ENCODE assay signal across 25 mouse cellular contexts in the genomic region with DNA sequence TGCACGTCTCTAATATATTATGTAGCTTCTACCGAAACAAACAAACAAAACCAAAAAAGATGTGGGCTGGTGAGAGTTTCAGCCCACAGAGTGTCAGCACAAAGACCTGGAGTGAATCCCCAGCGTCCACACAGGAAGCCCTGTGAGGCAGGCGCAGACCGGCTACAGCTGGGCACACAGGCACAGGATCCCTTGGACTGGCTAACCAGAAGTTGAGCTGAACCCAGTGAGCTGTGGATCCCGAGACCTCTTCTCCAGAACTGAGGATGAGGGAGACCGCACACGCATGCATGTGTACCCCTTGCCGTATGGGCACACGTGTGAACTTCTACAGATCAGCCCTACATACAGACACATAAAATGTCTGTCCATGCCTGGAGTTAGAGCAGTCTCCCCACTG.
DNase-seq lines count a peak whose midpoint lies in the region; ATAC-seq and TF ChIP-seq lines count a peak whose summit lies in the region.
"Had no signal": no experiment of that assay in that cellular context is flagged by ENCODE, and none has a peak within 500 bp of the region (broad histone marks: within the 10 kb centered on the region; RNA-seq: fewer than 3 reads in every experiment).

No protein-coding gene starts in this region.

- DNase-seq in layer of hippocampus, adult 2 months (ENCODE audit: low spot score in 2 of 2): no peak
- DNase-seq in layer of hippocampus, postnatal 14 days (ENCODE audit: low spot score in 2 of 2): no peak
- no peak for DNase-seq in lung, embryonic 14.5 days
- DNase-seq in lung, postnatal 10 days: no peak
- DNase-seq: adrenal gland, postnatal 10 days; adrenal gland, postnatal 36 days; B cell, adult 2 months; cerebellum, adult 18-20 months; cerebellum, adult 9-10 months; cerebellum, postnatal 14 days; gastrocnemius, postnatal 25 days; heart, adult 2 months; heart, postnatal 14 days had no signal

- no peaks in the 10 kb centered on the region for H3K27me3 ChIP-seq in forebrain, embryonic 15.5 days
- no peaks in the 10 kb centered on the region for H3K27me3 ChIP-seq in forebrain, embryonic 12.5 days
- no peaks in the 10 kb centered on the region for H3K27me3 ChIP-seq in lung, embryonic 14.5 days (ENCODE audit: insufficient read depth, low read length)
- no peaks in the 10 kb centered on the region for H3K27me3 ChIP-seq in embryonic facial prominence, embryonic 15.5 days
- H3K27me3 ChIP-seq: CH12.LX; embryonic facial prominence, embryonic 12.5 days; heart, embryonic 13.5 days; hindbrain, embryonic 12.5 days; hindbrain, embryonic 15.5 days; intestine, embryonic 15.5 days; Patski had no signal

- H3K4me2 ChIP-seq in forebrain, embryonic 15.5 days (replicated peaks): no peak overlapping the region
- H3K4me2 ChIP-seq in forebrain, embryonic 12.5 days: no peak overlapping the region
- H3K4me2 ChIP-seq in lung, embryonic 14.5 days: no peak overlapping the region
- no peak overlapping the region for H3K4me2 ChIP-seq in embryonic facial prominence, embryonic 15.5 days (replicated peaks)
- H3K4me2 ChIP-seq: embryonic facial prominence, embryonic 12.5 days; heart, embryonic 13.5 days; hindbrain, embryonic 12.5 days; hindbrain, embryonic 15.5 days; intestine, embryonic 15.5 days had no signal

- 0 out of 2 replicates have a peak, but pooled peaks have one; percentile 29 for ATAC-seq in forebrain, embryonic 15.5 days (replicated peaks)
- ATAC-seq in forebrain, embryonic 12.5 days (ENCODE audit: low FRiP score): no peak
- ATAC-seq in lung, embryonic 14.5 days (ENCODE audit: insufficient read depth): peak; percentile 25; the same call in 1 of the 2 replicates
- no peak for ATAC-seq in embryonic facial prominence, embryonic 15.5 days (ENCODE audit: insufficient number of reproducible peaks, low FRiP score, low TSS enrichment, low read depth)
- ATAC-seq: Patski had no signal

- 95% methylated on average over 10 of the region's 10 CpGs for WGBS in forebrain, embryonic 15.5 days
- WGBS in forebrain, embryonic 12.5 days: 95% methylated on average over 10 of the region's 10 CpGs
- WGBS in lung, embryonic 14.5 days: 85% methylated on average over 10 of the region's 10 CpGs
- WGBS in embryonic facial prominence, embryonic 15.5 days: 76% methylated on average over 10 of the region's 10 CpGs

- H3K27ac ChIP-seq in forebrain, embryonic 15.5 days (replicated peaks): no peak overlapping the region
- no peak overlapping the region for H3K27ac ChIP-seq in forebrain, embryonic 12.5 days
- H3K27ac ChIP-seq in layer of hippocampus, adult 2 months: peak overlapping the region; percentile 29; the same call in 1 of the 2 replicates
- H3K27ac ChIP-seq in lung, embryonic 14.5 days (ENCODE audit: low read depth): no peak overlapping the region
- H3K27ac ChIP-seq in embryonic facial prominence, embryonic 15.5 days (replicated peaks): peak overlapping the region; percentile 29; the same call in 1 of the 2 replicates
- H3K27ac ChIP-seq: embryonic facial prominence, embryonic 12.5 days; heart, adult 2 months; heart, embryonic 10.5 days; heart, embryonic 13.5 days; hindbrain, embryonic 12.5 days; hindbrain, embryonic 15.5 days; intestine, embryonic 15.5 days had no signal

- H3K4me1 ChIP-seq in forebrain, embryonic 15.5 days: 0 out of 2 replicates have a peak, but pooled peaks cover 4% of the 10 kb centered on the region
- no peaks in the 10 kb centered on the region for H3K4me1 ChIP-seq in forebrain, embryonic 12.5 days
- H3K4me1 ChIP-seq in lung, embryonic 14.5 days (ENCODE audit: insufficient read depth): peaks cover 9% of the 10 kb centered on the region; the same call in 1 of the 2 replicates
- H3K4me1 ChIP-seq in embryonic facial prominence, embryonic 15.5 days: peaks cover 6% of the 10 kb centered on the region; the same call in 1 of the 2 replicates
- H3K4me1 ChIP-seq: intestine, embryonic 15.5 days had no signal

- no peak overlapping the region for H3K9ac ChIP-seq in forebrain, embryonic 15.5 days (replicated peaks)
- no peak overlapping the region for H3K9ac ChIP-seq in forebrain, embryonic 12.5 days
- H3K9ac ChIP-seq in lung, embryonic 14.5 days: no peak overlapping the region
- H3K9ac ChIP-seq in embryonic facial prominence, embryonic 15.5 days: no peak overlapping the region
- H3K9ac ChIP-seq: embryonic facial prominence, embryonic 12.5 days; heart, embryonic 13.5 days; hindbrain, embryonic 12.5 days; hindbrain, embryonic 15.5 days; intestine, embryonic 15.5 days had no signal

- no peak for TF ChIP-seq CTCF in layer of hippocampus, adult 2 months (conservative IDR thresholded peaks at IDR 0.05)
- TF ChIP-seq CTCF in lung, embryonic 14.5 days (IDR thresholded peaks at IDR 0.05; ENCODE audit: low read depth): no peak

- no peak overlapping the region for H3K4me3 ChIP-seq in forebrain, embryonic 15.5 days
- no peak overlapping the region for H3K4me3 ChIP-seq in forebrain, embryonic 12.5 days (replicated peaks)
- H3K4me3 ChIP-seq in layer of hippocampus, adult 2 months: no peak overlapping the region
- H3K4me3 ChIP-seq in lung, embryonic 14.5 days (ENCODE audit: low read depth, low read length): no peak overlapping the region
- H3K4me3 ChIP-seq in embryonic facial prominence, embryonic 15.5 days (replicated peaks): no peak overlapping the region
- H3K4me3 ChIP-seq: embryonic facial prominence, embryonic 12.5 days; heart, adult 2 months; heart, embryonic 10.5 days; heart, embryonic 13.5 days; hindbrain, embryonic 12.5 days; hindbrain, embryonic 15.5 days; intestine, embryonic 15.5 days had no signal

- H3K36me3 ChIP-seq in forebrain, embryonic 15.5 days: no peaks in the 10 kb centered on the region
- no peaks in the 10 kb centered on the region for H3K36me3 ChIP-seq in forebrain, embryonic 12.5 days (replicated peaks)
- 0 out of 2 replicates have a peak, but pooled peaks cover 7% of the 10 kb centered on the region for H3K36me3 ChIP-seq in lung, embryonic 14.5 days (ENCODE audit: insufficient read depth)
- H3K36me3 ChIP-seq in embryonic facial prominence, embryonic 15.5 days: no peaks in the 10 kb centered on the region
- H3K36me3 ChIP-seq: G1E; heart, embryonic 10.5 days; hindbrain, embryonic 12.5 days; hindbrain, embryonic 15.5 days; intestine, embryonic 15.5 days had no signal

- H3K9me3 ChIP-seq in forebrain, embryonic 15.5 days: no peaks in the 10 kb centered on the region
- H3K9me3 ChIP-seq in forebrain, embryonic 12.5 days: no peaks in the 10 kb centered on the region
- no peaks in the 10 kb centered on the region for H3K9me3 ChIP-seq in lung, embryonic 14.5 days (ENCODE audit: low read depth, low read length)
- H3K9me3 ChIP-seq in embryonic facial prominence, embryonic 15.5 days (replicated peaks): no peaks in the 10 kb centered on the region
- H3K9me3 ChIP-seq: embryonic facial prominence, embryonic 12.5 days; G1E; heart, embryonic 10.5 days; heart, embryonic 13.5 days; hindbrain, embryonic 12.5 days; hindbrain, embryonic 15.5 days; intestine, embryonic 15.5 days had no signal

Comparison
In these comparisons a context has a peak if more than half of its experiments do, and no peak if none do; other contexts are left out.
1. ATAC-seq: peak in forebrain, embryonic 15.5 days (single experiment) and lung, embryonic 14.5 days (single experiment); none in forebrain, embryonic 12.5 days (single experiment) and embryonic facial prominence, embryonic 15.5 days (single experiment).
2. H3K27ac ChIP-seq: peak in layer of hippocampus, adult 2 months (single experiment) and embryonic facial prominence, embryonic 15.5 days (single experiment); none in forebrain, embryonic 15.5 days (single experiment), forebrain, embryonic 12.5 days (single experiment) and lung, embryonic 14.5 days (single experiment).